Mouse (Mus musculus): ENCODE data around the gene Synj1.

The Synj1 gene

DNA sequence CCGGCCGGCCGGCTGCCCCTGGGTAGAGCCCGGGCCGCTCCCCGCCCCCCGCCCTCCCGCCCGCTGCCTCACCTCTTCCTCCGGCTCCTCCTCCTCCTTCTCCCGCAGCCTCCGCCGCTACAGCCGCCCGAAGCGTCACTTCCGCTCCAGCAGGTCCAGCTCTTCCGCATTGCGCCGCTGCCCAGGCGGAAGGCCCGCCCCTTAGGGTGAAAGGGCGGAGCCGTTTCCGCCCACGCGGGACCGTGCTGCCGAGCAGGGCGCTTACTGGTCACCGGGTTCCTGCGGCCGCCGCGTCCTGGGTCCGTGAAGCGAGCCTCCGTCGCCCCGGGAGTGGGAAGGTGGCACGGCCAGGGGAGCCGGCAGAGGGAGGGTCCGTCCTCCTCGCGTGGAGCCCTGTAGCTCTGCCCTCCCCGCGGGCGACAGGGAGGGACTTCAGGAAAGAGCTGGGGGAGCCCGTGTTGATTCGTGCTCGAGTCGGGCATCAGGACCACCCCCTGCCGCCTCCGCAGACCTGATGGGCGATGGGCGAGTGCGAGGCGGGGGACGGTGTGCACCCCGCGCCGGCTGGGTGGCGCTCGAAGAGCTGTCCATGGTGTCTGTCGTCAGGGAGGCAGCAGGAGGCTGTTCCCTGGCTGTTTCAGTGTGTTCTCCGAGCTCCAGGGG is at the start of gene Synj1:
Gene Synj1 (minus strand): TSS at position 288 of the 663 bp plus-strand sequence.
- DNase-seq, result peak; percentile 90

DNA sequence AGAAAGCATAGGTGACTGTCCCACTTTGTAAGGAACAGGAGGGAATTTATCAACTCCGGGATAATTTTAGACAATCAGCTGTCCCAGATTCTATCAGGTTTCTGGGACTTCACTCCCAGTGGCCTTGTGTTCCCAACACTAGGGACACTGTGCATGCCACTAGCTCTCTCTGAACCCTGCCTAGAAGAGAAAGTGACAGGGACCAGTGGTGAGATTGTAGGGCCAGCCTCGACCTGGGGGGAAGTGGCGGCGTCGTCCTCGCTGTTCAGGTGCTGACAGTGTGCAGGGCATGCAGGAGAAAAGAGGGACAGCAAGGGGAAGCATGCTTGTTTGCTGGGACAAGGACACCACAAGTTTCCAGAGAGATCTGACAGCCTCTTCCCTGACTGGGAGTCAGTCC is 46.6 kb upstream of the Synj1 start:
- DNase-seq, result no peak

GRCm38 (mm10) chr16:91057261-91057660 is 46.2 kb upstream of the Synj1 start:
- DNase-seq, result no peak

- DNase-seq, result no peak
Observed at GRCm38 (mm10) chr16:91056043-91056821, 45.1 kb upstream of the Synj1 start.

DNA sequence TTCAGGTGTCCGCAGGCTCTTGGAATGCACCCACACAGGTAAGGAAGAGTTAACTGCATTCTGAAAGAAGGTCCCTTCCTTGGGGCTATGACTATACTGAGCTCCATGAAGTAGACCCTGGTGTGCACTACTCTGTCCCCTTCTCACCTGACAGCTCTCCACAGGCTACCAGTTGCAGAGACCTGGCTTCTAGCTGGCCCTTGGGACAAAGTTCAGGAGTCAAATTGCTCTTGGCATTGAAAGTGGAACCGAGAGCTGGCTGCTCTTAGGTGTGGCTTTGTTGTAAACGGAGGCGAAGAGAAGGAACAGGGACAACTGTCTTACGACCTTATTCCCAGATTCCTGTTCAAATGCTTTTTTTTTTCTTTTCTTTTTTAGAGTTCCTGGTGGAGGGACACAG is 44.0 kb upstream of the Synj1 start:
- DNase-seq, result no peak

- no peak for DNase-seq
Observed at GRCm38 (mm10) chr16:91053599-91053998, 42.5 kb upstream of the Synj1 start.

GRCm38 (mm10) chr16:91045511-91045910 is 34.4 kb upstream of the Synj1 start:
- DNase-seq, result peak; percentile 60

- peak; percentile 100 for DNase-seq
Observed at GRCm38 (mm10) chr16:91044270-91045182, 33.4 kb upstream of the Synj1 start, which contains the start of gene Paxbp1. Gene Paxbp1, minus strand, starts transcription at chr16:91044543.

DNA sequence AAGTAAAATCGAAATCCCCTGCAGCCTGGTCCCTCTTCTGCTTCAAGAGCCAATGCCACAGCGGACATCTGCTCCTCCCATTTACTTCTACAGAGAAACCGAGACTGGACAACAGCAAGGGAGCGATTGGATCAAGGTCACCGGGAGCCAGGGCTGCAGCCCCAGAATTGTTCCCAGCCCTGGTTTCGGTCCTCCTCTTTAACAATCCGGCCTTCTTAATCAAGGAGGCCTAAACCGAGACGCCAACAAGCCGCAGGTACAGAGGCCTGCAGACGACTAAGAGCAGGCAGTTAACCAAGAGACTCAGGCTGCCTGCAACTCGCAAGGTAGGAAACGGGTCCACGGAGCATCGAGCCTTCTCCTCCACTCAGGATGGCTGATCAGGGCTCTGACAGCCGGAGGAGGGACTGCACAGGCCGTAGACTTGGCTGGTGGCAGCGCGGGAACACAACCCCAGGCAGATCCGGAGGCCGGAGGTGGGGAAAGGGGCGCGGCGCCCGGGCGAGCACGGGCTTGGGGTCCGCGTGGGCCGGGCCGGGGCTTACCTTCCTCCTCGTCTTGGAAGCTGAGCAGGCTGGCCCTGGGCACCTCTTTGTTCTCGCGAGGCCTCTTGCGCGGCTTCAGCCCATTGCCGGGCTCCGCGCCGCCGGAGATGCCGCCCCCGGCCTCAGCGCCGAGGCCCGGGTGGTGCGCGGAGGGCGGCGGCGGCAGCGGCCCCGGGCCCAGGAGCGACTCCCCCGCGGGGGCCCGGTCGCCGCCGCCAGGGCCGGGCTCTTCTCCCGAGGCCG is 32.5 kb upstream of the Synj1 start:
- DNase-seq, result peak; percentile 46

DNA sequence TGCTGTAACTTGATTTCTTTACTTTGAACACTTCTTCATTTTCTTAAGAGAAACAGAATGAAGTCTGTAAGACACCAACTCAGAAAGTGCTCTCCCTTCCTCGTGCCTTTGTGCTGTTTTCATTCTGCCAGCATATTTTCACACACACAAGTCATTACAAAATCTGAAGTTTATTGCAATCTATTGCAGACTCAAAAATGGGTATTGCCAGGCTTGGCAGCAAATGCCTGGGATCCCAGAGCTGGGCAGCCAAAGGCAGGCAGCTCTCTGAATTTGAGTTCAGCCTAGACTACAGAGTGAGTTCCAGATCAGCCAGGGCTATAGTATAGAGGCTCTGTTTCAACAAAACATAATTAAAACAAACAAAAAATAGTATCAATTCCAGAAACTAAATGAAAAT is 31.5 kb upstream of the Synj1 start:
- DNase-seq, result no peak

DNA sequence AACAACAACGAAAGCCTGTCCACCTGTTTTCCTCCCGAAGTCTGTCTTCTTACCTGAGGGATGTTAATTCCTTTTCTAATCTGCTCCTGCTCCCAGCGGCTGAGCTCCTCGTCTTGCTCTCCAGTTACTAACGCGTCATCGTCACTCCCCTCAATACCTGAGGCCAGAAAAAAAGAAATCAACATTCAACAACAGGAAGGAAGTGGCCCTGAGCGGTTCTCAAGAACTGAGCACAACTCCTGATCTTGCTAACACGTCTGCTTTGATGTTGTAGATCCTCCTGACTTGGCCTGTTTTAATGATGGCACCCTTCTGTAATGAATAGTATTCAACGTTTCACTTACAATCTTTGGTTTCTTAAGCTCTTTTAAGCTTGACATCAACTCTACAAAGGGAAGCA is 24.8 kb upstream of the Synj1 start:
- no peak for DNase-seq

DNA sequence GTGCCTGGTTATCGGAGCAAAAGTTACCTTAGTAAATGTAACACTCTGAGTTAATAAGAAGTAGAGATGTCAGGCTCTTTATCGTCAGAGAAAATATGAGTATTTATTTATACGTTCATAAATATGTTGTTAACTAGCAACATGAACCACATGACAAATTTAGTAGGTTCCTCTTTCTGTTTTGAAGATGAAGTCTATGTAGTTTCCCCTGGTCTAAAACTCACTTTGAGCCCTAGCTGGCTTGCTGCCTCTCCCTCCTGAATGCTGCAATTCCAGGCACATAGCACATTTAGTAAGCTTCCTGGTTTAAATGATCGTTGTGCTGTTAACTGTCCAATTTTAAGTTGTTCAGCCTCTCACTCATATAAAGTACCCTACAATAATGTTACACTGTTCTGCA is 19.6 kb upstream of the Synj1 start:
- DNase-seq, result no peak

DNA sequence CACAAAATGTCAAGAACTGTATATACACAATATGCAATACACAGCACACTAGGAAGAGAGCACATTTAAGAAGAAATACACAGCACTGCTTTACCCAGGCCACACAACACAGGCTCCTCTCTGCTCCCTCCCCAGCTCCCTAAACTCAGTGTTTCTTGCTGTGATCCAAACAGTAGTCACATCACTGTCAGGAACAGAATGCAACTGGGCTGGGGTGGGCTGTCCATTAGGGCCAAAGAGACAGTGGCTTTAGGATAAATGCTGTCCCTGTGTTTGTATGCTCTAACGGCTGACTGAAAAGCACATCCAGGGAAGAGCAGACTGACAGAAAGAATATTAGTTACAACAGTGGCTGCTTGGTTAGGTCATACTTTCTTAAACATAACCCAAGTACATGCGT is 18.8 kb upstream of the Synj1 start:
- DNase-seq, result no peak

DNA sequence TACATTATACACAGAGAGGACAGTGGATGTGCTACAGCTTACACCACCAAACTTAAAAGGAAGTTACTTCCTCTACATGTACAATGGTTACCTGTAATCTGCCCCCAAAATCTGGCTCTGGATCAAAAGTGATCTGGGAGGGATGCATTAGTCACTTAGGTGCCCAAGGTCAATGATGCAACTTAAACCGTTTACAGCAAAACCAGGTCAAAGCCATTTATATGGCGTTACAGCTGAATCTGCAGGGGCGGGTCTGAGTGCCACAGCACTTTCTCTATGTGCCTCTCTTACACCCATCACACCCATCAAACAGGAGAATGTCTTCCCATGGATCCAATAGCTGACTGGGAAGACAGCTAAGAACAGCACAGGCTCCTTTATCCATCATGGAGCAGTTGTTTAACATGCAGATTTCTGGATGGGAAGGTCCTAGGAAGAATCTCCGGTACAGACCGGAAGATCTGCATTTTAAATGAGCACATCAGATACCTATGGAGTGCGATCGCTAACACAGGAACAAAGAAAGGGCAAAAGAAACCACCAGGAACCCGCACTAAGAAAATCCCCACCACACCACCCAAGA is 18.1 kb upstream of the Synj1 start:
- no peak for DNase-seq

- DNase-seq, result no peak
Observed at GRCm38 (mm10) chr16:91026290-91026689, 15.2 kb upstream of the Synj1 start.

DNA sequence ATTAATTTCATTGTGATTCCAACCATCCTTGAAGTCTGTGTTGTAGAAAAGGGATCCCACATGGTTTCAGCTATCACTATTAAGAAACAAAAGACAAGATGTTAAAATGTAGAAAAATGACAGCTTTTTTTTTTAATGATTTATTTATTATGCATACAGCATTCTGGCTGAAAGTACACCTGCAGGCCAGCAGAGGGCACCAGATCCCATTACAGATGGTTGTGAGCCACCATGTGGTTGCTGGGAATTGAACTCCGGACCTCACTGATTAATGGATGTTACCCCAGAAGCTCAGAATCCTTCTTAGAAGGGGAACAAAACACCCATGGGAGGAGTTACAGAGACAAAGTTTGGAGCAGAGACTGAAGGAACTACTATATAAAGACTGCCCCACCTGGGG is 12.3 kb upstream of the Synj1 start:
- no peak for DNase-seq

GRCm38 (mm10) chr16:91020842-91021483 is 9.9 kb upstream of the Synj1 start:
- no peak for DNase-seq

- no peak for DNase-seq
Observed at GRCm38 (mm10) chr16:91019476-91019875, 8.4 kb upstream of the Synj1 start.

DNA sequence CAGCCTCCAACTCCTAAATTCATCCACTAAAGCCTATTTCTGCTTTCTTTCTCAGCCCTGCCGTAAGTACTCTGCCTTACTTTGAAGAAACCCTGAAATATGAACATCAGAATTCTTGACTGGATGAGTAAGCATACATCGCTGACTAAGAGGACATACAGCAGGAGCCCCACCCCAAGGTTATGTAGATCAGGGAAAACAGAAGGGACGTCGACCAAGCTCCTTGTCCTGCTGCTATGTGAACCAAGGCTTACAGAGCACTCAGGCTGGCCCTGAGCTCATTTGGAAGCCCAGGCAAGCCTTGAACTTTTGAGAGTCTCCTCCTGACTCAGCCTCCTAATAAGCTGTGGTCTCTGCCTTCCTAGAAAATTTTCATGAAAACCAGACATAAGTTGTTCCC is 4.7 kb upstream of the Synj1 start:
- DNase-seq, result no peak

GRCm38 (mm10) chr16:91011847-91012246 is 739 bp upstream of the Synj1 start:
- DNase-seq, result no peak

DNA sequence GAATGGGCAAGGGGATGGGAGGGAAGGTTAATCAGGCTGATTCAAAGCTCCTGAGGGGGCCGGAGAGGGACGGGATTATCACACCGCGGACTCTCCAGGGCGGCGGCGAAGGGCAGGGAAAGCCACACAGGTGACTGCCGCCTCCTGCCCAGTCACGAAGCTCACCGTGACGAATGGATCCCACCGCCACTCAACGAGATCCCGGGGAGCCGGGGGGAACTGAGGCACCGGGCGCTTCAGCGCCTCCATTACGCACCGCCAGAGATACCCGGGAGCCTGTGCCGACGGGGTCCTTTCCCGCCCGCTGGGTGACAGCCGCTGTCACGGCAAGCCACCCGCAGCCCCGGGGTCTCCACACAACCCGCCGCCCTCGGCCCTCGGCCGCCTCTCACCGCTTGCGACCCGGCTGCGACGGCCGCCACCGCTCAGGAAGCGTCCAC is 507 bp downstream of the Synj1 start:
- DNase-seq, result no peak
